Mouse (Mus musculus): ENCODE results near the gene Gm21958.
"Not testable (repeated sequence)": the region's sequence is repeated elsewhere in the genome, so short reads cannot be mapped to it uniquely, and the experiment has no call there.

The Gm21958 gene

DNA sequence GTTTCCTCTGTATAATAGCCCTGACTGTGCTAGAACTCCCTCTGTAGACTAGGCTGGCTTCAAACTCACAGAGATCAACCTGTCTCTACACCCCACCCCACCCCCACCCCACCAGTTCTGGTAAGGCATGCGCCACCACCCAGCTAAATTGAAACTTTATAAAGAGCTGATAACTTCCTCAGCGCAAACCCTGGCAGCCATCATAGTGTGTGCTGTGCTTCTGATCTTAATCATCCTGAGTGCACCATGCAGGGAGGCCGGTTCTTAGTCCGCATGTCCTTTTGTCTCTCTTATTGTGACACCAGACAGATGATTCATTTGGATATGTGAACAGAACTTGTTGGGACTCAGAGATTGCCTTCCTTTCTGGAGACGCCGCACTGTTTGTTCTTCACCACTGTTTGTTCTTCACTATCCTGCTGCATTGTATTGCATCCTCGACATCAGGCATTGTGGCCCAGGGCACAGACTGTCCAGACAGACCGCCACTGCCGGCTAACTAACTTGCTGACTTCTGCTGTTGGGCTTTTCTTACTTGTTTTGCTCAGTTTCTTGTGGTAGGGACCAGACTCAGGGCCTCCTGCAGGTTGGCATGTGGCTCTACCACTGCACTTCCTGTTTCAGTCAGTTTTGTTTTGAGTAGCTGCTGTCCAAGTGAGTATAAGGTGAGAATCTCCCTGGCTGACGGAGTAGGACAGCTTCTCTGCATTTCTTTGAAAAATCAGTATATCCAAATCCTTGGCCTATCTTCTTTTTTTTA lies 9.8 kb upstream of the Gm21958 start:
- DNase-seq (ENCODE audit: low spot score in 2 of 2): peak in 1 of 2 experiments; percentile 13

GRCm38 (mm10) chr3:54718947-54719346 lies 4.8 kb upstream of the Gm21958 start:
- no peak for DNase-seq (ENCODE audit: low spot score in 2 of 2)

DNA sequence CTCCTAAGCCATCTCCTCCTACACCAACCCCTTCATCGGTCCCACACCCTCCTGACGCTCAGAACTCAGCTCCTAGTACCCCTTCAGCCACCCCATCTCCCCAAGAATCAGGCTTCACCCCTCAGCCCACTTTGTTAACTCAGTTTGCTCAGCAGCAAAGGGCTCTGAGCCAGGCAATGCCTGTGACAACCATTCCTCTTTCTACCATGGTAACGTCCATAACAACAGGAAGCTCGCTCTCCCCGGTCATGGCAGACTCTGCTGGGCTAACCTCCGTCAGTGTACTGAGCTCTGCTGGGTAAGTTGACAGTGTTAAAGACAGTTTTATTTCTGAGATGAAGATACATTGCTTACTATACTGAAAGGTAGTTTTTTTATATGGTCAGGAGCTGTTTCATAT lies 3.2 kb upstream of the Gm21958 start:
- DNase-seq (ENCODE audit: low spot score in 2 of 2): no peak

DNA sequence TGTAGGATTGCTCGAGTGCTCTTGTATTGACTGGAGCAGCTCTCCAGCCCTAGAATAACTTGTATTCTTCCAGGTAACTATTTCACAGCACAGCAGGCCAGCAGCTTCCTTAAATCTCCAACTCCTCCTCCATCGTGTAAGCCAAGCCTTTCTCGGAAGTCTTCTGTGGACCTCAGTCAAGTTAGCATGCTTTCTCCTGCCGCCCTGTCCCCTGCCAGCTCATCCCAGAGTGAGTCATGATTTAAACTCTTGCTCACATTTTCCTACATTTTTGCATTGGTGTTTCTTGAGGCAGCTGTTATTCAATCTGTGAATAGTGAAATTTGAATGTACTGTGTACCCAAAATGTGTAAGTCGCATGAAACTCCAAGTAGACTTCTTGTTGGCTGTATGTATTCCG lies 1.3 kb upstream of the Gm21958 start:
- no peak for DNase-seq (ENCODE audit: low spot score in 2 of 2)

DNA sequence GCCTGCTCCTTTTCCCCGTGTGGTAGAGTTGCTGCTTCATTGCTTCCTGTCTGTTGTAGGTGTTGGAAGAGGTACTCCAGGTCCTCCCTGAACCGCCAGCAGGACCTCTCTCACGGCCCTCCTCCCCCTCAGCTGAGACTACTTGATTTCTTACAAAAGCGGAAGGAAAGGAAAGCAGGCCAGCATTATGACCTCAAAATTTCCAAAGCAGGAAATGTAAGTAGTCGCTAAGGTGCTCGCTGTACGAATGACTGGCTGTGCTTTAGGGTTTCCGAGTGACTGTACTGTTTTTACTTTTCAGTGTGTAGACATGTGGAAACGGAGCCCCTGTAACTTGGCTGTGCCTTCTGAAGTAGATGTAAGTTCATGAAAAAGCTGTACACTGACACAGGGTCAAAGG lies 5.2 kb downstream of the Gm21958 start:
- DNase-seq (ENCODE audit: low spot score in 2 of 2): no peak

- DNase-seq (ENCODE audit: low spot score in 2 of 2): not testable (repeated sequence)
Measured at GRCm38 (mm10) chr3:54704106-54704505, 10.0 kb downstream of the Gm21958 start.

DNA sequence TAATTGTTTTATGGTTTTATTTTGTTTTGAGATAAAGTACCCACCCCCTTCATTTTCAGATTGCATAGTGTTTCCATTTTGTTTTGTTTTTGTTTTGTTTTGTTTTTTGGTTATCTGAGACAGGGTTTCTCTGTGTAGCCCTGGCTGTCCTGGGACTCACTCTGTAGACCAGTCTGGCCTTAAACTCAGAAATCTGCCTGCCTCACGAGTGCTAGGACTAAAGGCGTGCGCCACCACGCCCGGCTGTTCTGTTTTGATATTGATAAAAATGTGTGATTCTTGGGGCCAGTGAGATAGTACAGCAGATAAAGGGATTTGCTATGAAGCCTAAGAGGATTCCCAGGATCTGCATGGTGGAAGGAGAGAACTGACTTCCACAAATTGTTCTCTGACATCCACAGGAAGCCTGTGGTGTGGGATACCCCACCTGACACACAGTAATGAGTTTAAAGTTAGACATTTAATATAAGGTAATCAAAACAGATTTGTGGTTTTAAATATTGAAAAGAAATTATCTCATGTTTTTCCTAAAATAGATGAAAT lies 14.3 kb downstream of the Gm21958 start:
- no peak for DNase-seq (ENCODE audit: low spot score in 2 of 2)

DNA sequence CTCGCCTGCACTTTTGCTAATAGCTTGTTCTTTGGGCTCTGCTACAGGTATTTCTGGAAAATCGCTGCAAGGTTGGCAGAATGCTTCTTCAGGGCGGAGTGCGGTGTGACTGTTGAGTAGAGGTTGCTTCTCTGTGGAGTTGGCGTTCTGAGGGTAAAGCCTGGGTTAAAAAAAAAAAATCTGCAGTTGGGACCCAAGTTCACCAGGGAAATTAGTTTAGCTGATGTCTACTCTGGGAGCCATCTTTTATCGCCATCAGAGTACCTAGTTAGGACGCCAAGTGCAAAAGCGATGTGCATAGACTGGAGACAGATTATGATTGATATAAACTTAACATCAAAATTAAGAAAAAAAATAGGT lies 21.1 kb downstream of the Gm21958 start:
- DNase-seq (ENCODE audit: low spot score in 2 of 2): no peak

DNA sequence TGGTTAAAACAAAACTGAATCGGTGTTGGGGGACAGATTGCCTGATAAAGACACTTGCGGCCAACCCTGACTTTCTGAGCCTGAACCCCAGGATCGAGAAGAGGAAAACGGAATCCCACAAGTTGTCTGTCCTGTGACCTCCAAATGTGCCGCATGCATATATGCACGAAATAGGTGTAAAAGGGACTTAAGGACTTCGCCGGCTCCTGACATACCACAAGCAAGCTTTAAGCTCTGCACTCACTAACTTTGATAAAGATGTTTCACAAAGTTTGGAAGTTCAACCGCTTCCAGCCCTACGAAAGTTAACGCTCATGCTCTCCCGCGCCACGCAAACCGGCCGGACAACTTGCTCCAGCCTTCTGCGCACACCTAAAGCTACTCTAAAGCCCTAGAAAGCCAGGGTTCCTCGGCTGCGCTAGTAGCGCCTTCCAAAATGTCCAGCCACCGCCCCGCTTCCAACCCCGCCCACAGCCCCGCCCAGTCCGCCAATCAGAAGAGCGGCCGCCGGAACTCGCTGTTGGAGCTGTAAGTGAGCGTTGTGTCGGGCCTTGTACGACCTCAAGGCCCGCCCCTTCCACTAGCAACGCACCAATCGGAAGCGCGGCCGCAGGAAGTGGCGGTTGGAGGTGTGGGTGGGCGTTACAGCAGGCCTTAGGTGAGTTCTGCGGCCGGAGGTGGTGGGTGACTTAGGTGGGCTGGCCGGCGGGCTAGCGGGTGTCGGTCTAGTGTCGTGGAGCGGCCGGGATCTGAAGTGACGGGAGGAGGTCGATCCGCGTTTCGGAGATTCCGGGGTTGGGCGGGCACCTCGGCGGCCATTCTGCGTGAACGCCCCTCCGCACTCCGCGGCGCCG lies 21.7 kb downstream of the Gm21958 start, which contains the start of gene Supt20:
Supt20 (plus strand) TSS at position 606 of the 854 bp plus-strand sequence.
- peak; percentile 83 to 85 for DNase-seq (ENCODE audit: low spot score in 2 of 2)

- no peak for DNase-seq (ENCODE audit: low spot score in 2 of 2)
Measured at GRCm38 (mm10) chr3:54689091-54689490, 25.1 kb downstream of the Gm21958 start.

GRCm38 (mm10) chr3:54687245-54687644 lies 26.9 kb downstream of the Gm21958 start:
- DNase-seq (ENCODE audit: low spot score in 2 of 2): no peak

DNA sequence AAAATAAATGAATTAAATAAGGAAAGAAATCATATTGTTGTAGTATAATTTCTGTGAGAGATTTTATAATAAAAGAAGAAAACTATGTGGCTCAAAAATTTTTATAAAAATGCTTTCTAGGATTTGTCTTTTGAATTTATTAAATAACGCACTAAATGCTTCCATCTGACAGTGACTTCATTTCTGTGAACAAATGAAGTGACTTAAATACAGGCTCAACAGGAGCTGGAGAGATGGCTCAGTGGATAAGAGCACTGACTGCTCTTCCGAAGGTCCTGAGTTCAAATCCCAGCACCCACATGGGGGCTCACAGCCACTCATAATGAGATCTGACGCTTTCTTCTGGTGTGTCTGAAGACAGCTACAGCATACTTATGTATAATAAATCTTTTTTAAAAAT lies 29.0 kb downstream of the Gm21958 start:
- DNase-seq (ENCODE audit: low spot score in 2 of 2): no peak

DNA sequence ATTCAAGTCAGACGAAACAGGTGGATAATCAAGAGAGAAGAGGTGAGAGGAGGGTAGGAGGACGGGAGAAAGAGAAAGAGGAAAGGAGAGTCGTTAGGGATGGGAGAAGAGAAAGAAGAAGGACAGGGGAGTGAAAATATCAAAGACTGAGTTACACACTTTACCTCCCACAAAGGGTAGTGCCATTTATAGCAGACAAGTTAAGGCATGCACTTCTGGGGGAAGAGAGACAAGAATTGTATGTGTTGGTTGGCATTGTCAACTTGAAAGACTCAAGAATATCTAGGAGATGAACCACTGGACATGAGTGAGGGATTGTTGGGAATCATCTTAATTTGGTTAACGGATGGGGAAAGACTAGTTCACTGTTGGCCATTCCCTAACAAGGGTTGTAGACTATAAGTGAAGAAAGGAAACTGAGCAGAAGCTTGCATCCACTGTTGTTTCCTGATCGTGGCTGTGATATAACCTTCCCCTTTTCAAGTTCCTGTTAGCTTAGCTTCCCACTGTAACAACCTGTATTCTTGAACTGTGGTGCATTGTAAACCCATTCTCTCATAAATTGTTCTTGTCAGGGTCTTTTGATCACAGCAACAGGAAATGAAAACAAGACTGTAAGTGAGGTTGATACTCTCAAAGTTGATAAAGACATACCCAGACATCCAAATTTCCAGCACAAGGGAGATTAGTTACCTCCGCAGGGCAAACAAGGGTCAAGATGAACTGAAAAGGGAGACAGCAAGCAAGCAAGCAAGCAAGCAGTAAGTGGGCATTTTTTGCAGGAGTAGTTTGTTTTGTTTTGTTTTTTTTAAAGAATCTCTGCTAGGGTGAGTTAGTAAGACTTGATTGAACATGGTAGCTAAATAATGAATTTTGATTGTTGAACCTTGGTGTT lies 32.6 kb downstream of the Gm21958 start:
- DNase-seq (ENCODE audit: low spot score in 2 of 2): no peak

- no peak for DNase-seq (ENCODE audit: low spot score in 2 of 2)
Measured at GRCm38 (mm10) chr3:54676818-54677217, 37.3 kb downstream of the Gm21958 start.

- DNase-seq (ENCODE audit: low spot score in 2 of 2): no peak
Measured at GRCm38 (mm10) chr3:54672557-54673529, 41.3 kb downstream of the Gm21958 start.

GRCm38 (mm10) chr3:54672111-54672510 lies 42.0 kb downstream of the Gm21958 start:
- DNase-seq (ENCODE audit: low spot score in 2 of 2): no peak

DNA sequence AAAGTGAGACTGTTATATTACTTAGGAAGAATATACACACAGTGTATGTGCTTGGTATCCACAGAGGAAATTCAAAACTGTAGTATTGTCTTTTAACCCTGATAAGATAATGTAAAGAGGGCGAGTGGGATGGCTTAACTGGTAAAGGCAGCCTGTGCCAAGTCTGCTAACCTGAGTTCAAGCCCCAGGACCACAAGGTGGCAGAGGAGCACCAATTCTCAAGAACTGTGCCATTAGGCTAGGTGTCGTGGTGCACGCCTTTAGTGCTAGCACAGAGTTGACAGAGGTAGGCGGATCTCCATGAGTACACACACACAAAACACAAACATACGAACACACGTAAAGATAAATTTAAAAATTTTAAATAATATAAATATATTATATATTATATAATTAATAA lies 44.6 kb downstream of the Gm21958 start:
- no peak for DNase-seq (ENCODE audit: low spot score in 2 of 2)

- DNase-seq (ENCODE audit: low spot score in 2 of 2): no peak
Measured at GRCm38 (mm10) chr3:54668722-54669121, 45.4 kb downstream of the Gm21958 start.

- no peak for DNase-seq (ENCODE audit: low spot score in 2 of 2)
Measured at GRCm38 (mm10) chr3:54668141-54668540, 46.0 kb downstream of the Gm21958 start.
